Mouse (Mus musculus): ENCODE measurements around the gene Tmem258.

Tmem258 gene

DNA sequence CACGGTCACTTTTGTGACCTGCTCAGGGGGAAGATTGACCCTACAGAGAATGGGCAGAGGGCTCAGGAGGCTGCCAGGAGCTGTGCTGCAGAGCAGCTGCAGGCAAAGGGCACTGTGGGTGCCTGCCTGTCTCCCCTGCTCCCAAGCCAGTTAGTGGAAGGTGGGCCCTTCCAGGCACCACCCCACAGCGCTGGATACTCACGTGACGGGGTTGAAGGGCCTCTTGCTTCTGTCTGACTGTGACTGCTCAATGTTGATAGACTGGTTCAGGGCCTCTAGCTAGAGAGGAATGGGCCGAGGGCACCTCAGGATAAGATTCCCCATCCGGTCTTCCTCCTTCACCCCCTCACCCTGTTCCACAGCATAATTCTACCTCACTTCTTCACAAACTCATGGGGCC lies 15.8 kb downstream of the Tmem258 start:
- no peak for DNase-seq (ENCODE audit: low read depth in 1 of 2, low spot score in 2 of 2)

DNA sequence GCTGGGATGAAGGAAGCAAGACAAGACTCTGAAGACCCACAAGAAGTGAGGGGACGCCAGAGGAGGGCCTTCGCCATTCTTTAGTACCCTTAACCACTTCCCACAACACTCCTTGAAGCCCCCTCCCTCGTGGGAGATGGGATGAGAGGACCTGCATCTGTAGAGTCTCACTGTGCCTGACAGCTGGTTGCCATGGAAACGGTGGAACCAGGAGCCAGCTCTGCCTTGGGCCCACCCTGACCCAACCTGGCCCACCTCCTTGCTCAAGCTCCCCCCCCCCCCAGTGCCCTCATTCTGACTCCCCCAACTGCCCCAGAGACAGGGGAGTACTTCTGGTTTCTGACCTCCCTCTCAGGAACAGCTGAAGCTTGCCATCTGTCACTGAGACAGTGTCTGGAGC lies 17.8 kb downstream of the Tmem258 start:
- no peak for DNase-seq (ENCODE audit: low read depth in 1 of 2, low spot score in 2 of 2)

DNA sequence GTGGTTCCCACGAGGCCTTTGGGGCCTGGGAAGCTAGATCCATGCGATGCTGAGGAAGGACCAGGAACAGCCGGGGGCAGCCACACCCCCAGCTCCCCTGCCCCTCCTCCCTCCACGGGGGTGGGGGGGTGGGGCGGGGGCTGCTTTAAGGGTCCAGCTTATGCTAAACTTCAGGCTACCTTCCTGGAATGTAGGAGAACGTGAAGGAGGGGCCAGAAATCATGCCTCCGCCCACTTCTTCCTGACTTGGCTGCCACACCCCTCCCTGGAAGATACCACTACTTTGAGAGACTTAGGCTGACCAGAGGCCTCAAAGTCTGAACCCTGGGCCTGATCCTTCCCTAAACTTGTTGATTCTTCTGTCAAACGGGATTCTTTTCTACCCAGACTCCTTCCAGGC lies 18.8 kb downstream of the Tmem258 start:
- DNase-seq (ENCODE audit: low read depth in 1 of 2, low spot score in 2 of 2): no peak

DNA sequence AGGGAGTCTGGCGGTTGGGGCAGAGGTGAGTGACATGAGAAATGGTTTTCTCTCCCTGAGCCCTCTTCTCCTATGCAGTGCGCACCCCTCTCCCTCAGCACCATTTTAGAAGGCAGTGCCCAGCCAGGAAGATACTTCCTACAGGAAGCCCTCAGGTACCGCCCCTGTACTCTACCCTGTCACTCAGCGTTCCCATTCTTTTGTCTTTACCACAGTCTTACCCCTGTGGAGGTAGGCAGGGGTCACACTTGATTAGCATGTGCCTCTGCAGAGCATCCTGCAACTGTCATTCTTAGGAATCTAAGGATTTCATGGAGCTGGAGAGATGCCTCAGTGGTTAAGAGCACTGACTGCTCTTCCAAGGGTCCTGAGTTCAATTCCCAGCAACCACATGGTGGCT lies 19.7 kb downstream of the Tmem258 start:
- no peak for DNase-seq (ENCODE audit: low read depth in 1 of 2, low spot score in 2 of 2)

DNA sequence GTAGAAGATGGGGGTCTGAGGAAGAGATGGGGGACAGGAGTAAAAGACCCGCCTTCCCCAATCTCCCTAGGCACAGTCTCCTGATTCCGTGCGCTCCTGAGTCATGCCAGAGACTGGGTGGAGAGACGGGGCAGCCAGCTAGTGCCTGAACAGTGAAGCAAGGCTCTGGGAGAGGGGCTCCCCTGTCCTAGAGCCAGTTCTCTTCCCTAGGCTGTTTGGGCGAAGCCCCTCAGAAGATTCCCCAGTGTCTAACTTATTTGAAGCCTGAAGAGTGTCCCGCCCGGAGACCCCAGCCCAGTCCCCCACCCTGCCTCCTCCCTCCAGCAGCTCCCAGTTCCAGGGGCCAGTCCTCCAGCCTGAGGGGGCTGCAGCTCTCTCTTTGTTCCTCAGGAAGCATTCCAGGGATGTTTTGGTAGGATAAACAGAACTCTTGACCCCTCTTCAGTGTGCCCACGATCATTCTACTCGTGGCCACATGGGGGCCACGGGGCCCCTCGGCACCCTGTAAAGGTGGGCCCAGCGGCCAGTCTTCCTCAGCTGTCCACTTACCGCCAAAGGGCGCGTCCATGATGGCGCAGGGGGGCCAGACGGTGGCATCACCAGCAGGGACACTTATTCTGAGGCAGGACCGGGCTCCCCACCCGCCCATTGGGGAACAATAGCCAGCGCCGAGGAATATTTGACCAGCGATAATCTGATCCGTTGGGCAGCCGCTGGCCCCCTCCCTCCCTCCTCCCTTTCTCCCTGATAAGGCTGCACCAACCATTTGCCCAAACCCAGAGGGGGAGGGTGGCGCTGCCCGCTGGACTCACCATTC lies 21.0 kb downstream of the Tmem258 start:
- no peak for DNase-seq (ENCODE audit: low read depth in 1 of 2, low spot score in 2 of 2)

DNA sequence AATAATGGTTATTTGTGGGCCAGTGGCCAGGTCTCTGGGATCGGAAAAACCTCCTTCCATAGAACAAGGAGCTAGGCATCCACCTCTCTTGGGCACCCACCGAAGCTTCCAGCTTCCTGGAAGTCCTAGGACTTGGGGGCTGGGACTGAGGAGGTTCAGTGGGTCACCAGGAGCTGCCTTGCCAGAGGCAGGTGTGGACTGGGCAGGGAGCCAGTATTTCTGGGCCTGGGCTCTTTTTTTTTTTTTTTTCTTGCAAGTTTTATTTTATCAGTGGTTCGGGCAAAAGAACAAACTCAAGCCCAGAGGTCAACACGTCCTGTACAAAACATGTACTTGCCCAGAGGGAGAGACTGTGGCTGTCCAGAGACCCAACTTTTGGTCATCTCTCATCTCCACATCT lies 22.0 kb downstream of the Tmem258 start:
- DNase-seq (ENCODE audit: low read depth in 1 of 2, low spot score in 2 of 2): no peak

DNA sequence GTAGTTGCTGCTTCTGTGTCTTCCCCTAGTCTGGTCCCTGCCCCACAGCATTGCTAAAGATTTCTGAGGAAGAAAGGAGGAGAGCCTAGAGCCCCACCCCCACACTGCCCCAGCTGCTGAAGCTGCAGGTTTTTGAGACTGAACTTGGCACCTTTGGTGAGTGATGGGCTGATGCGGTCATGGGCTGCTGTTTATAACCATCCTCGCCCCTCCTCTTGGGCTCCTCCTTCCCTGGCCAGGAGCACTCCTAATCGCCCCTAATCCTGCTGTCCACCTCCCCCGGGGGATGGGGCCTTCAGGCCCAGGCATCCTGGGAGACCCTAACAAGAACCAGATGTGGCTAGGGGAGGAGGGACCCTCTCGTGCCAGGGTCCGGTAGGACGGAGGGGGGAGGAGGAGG lies 27.2 kb downstream of the Tmem258 start:
- DNase-seq (ENCODE audit: low read depth in 1 of 2, low spot score in 2 of 2): no peak

DNA sequence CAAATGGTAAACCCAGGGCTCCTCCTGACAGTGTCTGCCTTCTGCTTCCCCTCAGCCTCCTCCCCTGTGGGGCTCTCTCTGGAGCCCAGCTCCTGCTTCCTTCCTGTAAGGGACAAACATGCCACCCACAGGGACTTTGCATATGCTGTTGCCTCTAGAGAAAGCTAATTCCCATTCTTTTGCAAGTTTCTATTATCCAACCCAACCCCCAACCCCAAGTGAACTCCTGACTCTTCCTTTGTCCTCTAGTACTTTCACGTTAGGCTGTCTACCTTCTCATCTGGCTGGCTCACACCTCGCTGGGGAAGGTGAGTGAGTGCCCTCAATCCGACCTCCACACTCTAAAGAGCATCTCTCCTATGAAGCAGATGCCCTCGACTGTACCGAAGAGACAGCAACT lies 28.1 kb downstream of the Tmem258 start:
- no peak for DNase-seq (ENCODE audit: low read depth in 1 of 2, low spot score in 2 of 2)

DNA sequence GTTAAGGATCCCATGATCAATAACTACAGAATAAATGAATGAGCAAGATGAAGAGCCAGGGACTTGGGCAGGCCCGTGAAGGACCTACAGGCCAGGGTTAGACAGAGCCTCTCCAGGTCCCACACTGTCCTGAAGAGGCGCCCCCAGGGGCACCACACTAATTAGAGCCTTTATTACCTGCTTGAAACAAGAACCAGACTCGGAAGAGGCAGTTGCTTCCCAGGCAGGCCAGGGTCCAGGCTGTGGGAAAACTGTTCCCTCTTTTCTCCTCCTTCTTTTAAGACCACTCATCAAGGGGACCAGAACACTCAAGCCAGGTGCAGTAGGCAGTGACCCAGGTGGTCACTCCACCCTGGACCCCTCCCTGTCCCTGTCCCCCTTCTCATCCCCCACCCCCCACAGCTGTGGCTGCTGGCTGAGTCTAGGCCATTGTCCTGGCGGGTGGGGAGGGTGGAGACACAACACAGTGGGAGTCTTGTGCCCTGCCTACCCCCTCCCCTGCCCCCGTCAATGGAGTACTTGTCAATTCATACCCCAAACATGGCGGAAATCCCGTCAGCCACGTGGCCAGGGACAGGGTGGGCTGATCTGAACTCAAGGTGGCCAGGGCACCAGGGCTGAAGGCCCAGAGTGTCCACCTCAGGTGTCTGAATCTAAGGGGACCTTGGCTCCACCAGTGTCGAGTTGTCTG lies 28.7 kb downstream of the Tmem258 start:
- DNase-seq (ENCODE audit: low read depth in 1 of 2, low spot score in 2 of 2): no peak

DNA sequence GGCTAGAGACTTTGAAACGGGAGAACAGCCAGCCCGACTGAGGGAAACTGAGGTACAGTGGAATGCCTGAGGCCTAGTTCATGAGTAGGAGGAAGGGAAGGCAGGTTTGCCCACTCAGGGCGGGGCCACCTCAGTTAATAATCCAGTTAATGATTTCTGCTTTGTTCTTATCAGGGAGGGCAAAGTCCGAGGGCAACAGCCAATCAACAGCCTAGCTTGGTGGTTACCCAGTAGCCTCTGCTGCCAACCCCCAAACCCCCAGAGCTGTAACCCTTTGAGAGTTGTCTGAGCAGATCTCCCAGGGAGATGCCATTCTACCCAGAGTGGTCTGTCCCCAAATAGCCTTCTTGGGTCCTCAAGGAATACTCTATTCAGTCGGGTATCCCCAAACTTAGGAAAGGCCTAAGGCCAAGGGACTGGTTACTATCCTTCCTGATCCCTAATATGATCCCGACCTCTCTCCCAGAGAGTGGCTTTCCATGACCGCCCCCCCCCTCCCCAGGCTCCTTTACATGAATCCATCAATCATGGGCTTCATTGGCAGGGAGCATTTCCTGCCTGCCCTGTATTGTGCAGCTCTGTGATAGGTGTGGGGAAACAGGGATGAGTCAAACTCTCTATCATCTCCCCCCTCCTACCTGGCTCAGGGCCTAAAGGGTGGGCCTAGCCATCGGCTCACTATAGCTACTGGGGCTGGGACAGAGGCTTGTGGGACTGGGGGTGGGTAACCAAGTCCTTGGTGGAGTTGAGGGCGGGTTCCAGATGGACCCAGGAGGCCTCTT lies 32.2 kb downstream of the Tmem258 start:
- DNase-seq (ENCODE audit: low read depth in 1 of 2, low spot score in 2 of 2): no peak

DNA sequence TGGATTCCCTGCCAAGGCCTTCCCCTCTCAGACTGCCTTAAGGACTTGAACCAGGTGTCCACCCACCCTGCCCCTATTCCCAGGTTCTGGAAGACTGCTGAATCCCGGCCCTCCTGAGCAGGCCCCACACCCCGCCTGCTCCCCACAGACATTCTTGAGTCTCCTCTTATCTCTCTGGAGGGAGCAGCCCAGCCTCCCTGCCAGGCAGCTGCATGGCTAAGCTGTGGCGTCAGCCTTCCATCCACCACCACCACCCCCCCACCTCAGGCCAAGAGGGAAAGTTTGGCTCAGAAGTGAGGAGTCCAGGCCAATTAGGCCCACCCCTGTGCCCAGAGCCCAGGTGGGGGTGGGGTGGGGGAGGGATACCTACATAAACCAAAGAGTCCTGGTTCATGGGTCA lies 34.7 kb downstream of the Tmem258 start:
- no peak for DNase-seq (ENCODE audit: low read depth in 1 of 2, low spot score in 2 of 2)

DNA sequence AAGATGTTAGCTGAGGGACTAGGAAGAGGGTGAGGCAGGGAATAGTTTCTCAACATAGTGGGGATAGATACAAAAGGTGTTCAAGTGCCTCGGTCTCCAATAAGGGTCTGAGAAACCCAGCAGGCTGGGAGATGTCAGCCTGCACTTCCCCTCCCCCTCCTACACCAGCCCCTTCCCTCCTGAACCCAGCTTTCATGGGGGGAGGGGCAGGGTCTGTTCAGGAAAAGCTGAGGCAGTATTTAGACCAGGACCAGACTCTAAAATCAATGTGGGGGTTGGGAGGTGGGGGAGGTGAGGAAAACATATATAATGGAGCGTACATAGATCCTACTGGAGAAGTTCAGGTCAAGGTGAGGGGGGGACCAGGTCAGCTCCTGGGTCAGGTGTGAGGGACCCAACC lies 35.6 kb downstream of the Tmem258 start:
- DNase-seq (ENCODE audit: low read depth in 1 of 2, low spot score in 2 of 2): no peak

DNA sequence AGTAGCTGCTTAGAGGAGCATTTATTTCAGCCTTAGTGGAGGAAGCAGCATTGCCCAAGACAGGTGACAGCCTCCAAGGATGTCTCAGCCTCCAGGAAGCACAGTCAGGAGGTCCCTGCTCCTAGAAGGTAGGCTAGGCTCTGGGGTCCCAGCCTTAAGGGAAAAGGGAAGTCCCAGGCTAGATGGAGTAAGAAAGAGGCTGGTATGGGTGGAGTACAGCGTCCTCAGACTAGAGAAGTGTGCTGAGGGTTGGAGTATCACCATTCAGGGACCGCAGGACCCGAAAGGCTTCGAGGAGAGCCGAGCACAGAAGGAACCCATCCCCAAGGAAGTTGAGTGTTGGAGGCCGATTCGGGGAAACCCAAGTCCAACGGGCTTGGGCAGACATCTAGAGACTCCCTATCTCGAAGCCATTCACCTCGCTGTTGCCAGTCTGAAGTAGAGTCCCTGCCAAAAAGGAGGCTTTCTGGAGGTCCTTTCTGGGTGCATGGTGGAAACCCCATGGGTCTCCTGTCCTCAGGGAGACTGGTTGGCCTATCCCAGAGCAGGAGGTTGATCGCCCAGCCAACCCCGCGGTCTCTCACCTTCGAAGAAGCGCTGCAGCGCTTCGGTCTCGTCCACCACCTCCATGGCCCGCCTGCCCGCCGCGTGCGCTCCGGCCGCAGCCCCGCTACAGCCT lies 36.3 kb downstream of the Tmem258 start:
- DNase-seq (ENCODE audit: low read depth in 1 of 2, low spot score in 2 of 2): no peak

DNA sequence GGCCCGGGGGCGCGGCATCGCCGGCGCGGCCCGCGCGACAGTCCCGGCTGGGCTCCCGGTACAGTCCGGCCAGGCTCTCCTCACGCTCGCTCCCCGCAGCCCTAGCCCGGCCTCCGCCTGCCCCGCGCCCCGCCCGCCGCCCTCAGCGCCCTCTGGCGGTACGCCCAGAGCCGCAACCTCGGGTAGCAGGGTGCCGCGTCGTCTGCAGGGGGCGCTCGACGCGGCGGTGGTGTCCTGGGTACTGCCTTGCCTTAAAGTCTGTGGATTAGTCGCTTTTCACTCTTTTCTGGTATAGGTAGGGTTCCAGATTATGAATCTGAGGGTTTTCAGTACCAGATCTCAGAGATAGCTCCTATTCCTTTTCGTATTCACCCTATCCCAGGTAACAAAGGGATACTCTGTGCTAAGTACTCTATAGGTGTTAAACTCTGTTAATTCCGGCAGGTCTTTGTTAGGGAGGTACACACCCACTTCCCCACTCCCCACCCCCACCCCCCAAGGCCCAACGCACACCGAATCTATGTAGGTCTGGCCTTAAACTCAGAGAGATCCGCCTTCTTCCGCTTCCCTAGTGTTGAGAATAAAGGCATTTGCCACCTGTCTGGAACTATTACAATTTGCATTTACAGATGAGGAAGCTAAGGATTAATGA lies 37.0 kb downstream of the Tmem258 start, which contains the start of gene Myrf:
Gene Myrf (minus strand): TSS at position 95 of the 652 bp plus-strand sequence.
- peak; percentile 31 to 66 for DNase-seq (ENCODE audit: low read depth in 1 of 2, low spot score in 2 of 2)

DNA sequence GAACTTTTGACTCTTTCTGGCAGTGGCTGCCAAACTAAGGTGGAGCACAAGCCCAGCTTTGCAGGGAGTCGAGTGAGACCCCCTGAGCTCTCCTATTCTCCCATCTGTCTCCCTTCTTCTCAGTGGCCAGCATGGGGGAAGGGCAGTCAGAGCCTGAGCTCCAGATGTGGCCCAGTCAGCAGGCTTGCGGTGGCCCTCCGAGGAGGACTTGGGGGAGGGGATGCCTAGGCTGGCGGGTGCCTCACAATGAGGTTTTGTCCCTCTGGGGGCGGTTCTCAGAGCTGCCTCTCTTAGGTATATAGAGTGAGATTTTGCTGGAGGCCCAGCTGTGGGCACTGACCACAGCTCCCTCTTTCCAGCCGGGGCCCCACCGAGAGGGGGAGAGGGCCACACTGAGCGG lies 39.1 kb downstream of the Tmem258 start:
- no peak for DNase-seq (ENCODE audit: low read depth in 1 of 2, low spot score in 2 of 2)

DNA sequence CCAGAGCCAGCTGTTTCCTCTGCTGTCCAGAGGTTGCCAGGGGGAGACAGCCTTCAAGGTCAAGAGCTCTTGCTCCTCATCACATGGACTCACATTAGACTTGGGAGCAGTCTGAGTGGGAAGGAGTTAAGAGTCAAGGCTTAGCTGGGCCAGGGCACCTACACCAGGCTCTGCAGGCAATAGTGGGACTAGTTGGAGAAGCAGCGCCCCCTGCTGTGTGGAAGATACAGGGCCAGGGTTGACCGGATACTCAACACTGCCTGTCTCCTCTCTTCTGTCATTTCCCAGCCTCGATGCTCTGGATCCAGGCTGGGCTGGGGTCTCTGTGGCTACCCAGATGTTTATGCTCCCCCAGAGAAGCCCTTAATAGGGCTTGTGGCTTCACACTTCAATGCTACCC lies 40.4 kb downstream of the Tmem258 start:
- no peak for DNase-seq (ENCODE audit: low read depth in 1 of 2, low spot score in 2 of 2)

DNA sequence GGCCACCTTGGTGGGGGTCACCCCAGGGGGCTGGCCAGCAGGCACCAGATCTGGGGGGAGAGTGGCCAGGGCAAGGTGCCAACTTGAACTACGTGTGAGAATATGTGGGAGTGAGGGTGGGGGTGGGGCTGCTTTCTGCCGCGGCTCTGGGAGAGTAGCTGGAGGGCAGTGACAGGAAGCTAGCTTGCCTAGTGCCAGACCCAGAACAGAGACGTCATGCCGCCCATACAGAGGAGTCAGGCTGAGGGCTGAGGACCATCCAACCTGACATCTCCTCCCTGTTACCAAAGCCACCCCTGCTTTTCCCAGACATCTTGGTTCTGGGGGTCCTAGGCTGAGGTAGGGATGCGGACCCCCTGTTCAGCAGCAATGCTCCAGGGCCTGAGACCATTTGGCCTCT lies 43.4 kb downstream of the Tmem258 start:
- DNase-seq (ENCODE audit: low read depth in 1 of 2, low spot score in 2 of 2): no peak

DNA sequence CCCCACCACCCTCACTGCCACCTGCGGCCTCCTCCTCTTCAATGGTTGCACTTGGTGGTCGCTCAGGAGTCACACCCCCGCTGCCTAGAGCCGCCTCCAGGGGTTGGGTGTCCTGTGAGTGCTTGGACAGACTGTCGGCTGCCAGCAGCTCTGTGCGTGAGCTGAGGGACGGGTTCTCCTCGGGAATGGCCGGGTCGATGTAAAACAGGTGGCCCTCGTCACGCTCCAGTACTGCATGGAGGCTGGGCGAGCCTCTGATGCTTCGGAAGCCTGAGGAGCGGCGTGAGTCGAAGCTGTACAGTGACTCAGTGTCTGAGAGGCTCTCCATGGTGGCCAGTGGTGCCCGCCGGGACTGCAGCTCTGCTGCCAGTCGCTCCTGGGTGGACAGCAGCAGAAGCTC lies 44.3 kb downstream of the Tmem258 start:
- no peak for DNase-seq (ENCODE audit: low read depth in 1 of 2, low spot score in 2 of 2)
